Mouse (Mus musculus): Measurements from ENCODE around the gene Zfp580. TPM values are rescaled to one million over a fixed set of nuclear protein-coding genes. Genes with fewer than 3 reads are reported as not detected.

Gene Zfp580
- polyA plus RNA-seq, 1 experiment from 2014 or later, result 18.7 TPM

- WGBS, result 88% methylated on average over 15 of the region's 15 CpGs
- Histone ChIP-seq H3K4me3 (no peak overlapping the region), H3K27me3 (replicated peaks) (no peaks in the 10 kb centered on the region), H3K36me3 (peaks cover 94% of the 10 kb centered on the region), H3K4me1 (peaks cover 19% of the 10 kb centered on the region), H3K27ac (replicated peaks) (no peak overlapping the region), H3K4me2 (no peak overlapping the region), H3K9ac (no peak overlapping the region), H3K9me3 (no peaks in the 10 kb centered on the region)
- no peak for ATAC-seq (ENCODE audit: extremely low read depth, insufficient number of reproducible peaks, low FRiP score, low TSS enrichment)
Observed at GRCm38 (mm10) chr7:5089853-5090252, 38.5 kb downstream of the Zfp580 start.

- 0 out of 2 replicates have a peak, but pooled peaks cover 7% of the 10 kb centered on the region for H3K4me1 ChIP-seq
- peaks cover 94% of the 10 kb centered on the region for H3K36me3 ChIP-seq
- no peak for ATAC-seq (ENCODE audit: extremely low read depth, insufficient number of reproducible peaks, low FRiP score, low TSS enrichment)
- H3K4me2 ChIP-seq, result no peak overlapping the region
- H3K4me3 ChIP-seq, result no peak overlapping the region
- WGBS, result 85% methylated on average over 15 of the region's 15 CpGs
- H3K27ac ChIP-seq (replicated peaks), result no peak overlapping the region
- no peaks in the 10 kb centered on the region for H3K27me3 ChIP-seq (replicated peaks)
- no peaks in the 10 kb centered on the region for H3K9me3 ChIP-seq
- H3K9ac ChIP-seq, result no peak overlapping the region
Observed at GRCm38 (mm10) chr7:5091008-5091728, 39.8 kb downstream of the Zfp580 start.

- Histone ChIP-seq H3K27me3 (replicated peaks) (no peaks in the 10 kb centered on the region), H3K4me3 (no peak overlapping the region), H3K4me1 (0 out of 2 replicates have a peak, but pooled peaks cover 4% of the 10 kb centered on the region), H3K4me2 (no peak overlapping the region), H3K9ac (no peak overlapping the region), H3K27ac (replicated peaks) (no peak overlapping the region), H3K36me3 (peaks cover 97% of the 10 kb centered on the region), H3K9me3 (no peaks in the 10 kb centered on the region)
- no peak for ATAC-seq (ENCODE audit: extremely low read depth, insufficient number of reproducible peaks, low FRiP score, low TSS enrichment)
- 73% methylated on average over 6 of the region's 6 CpGs for WGBS
Observed at GRCm38 (mm10) chr7:5092381-5092780, 41.0 kb downstream of the Zfp580 start.

- peaks cover 98% of the 10 kb centered on the region for H3K36me3 ChIP-seq
- H3K27ac ChIP-seq (replicated peaks), result no peak overlapping the region
Observed at GRCm38 (mm10) chr7:5092831-5093510, 41.6 kb downstream of the Zfp580 start.

GRCm38 (mm10) chr7:5098769-5099168, 47.4 kb downstream of the Zfp580 start:
- H3K27ac ChIP-seq (replicated peaks), result no peak overlapping the region
- H3K4me1 ChIP-seq, result no peaks in the 10 kb centered on the region
- peaks cover 61% of the 10 kb centered on the region for H3K36me3 ChIP-seq
- ATAC-seq (ENCODE audit: extremely low read depth, insufficient number of reproducible peaks, low FRiP score, low TSS enrichment), result no peak
- H3K4me2 ChIP-seq, result no peak overlapping the region
- no peak overlapping the region for H3K4me3 ChIP-seq
- no peak overlapping the region for H3K9ac ChIP-seq
- H3K9me3 ChIP-seq, result no peaks in the 10 kb centered on the region
- 84% methylated on average over 5 of the region's 5 CpGs for WGBS
- H3K27me3 ChIP-seq (replicated peaks), result no peaks in the 10 kb centered on the region

More at GRCm38 (mm10) chr7:5092831-5093510, 41.6 kb downstream of the Zfp580 start:
- H3K4me3 ChIP-seq, result no peak overlapping the region
- no peak overlapping the region for H3K9ac ChIP-seq
- WGBS, result 81% methylated on average over 21 of the region's 21 CpGs
- no peak overlapping the region for H3K4me2 ChIP-seq
- no peak for ATAC-seq (ENCODE audit: extremely low read depth, insufficient number of reproducible peaks, low FRiP score, low TSS enrichment)
- no peaks in the 10 kb centered on the region for H3K27me3 ChIP-seq (replicated peaks)
- 0 out of 2 replicates have a peak, but pooled peaks cover 1% of the 10 kb centered on the region for H3K4me1 ChIP-seq
- no peaks in the 10 kb centered on the region for H3K9me3 ChIP-seq

GRCm38 (mm10) chr7:5099796-5100195, 48.5 kb downstream of the Zfp580 start:
- H3K4me3 ChIP-seq, result no peak overlapping the region
- no peaks in the 10 kb centered on the region for H3K9me3 ChIP-seq
- ATAC-seq (ENCODE audit: extremely low read depth, insufficient number of reproducible peaks, low FRiP score, low TSS enrichment), result no peak
- no peaks in the 10 kb centered on the region for H3K4me1 ChIP-seq
- H3K27me3 ChIP-seq (replicated peaks), result no peaks in the 10 kb centered on the region
- no peak overlapping the region for H3K27ac ChIP-seq (replicated peaks)
- peaks cover 51% of the 10 kb centered on the region for H3K36me3 ChIP-seq
- 76% methylated on average over 3 of the region's 3 CpGs for WGBS
- H3K4me2 ChIP-seq, result no peak overlapping the region
- no peak overlapping the region for H3K9ac ChIP-seq

- no peaks in the 10 kb centered on the region for H3K9me3 ChIP-seq
- no peak overlapping the region for H3K4me2 ChIP-seq
- no peak for ATAC-seq (ENCODE audit: extremely low read depth, insufficient number of reproducible peaks, low FRiP score, low TSS enrichment)
- no peaks in the 10 kb centered on the region for H3K27me3 ChIP-seq (replicated peaks)
- H3K4me1 ChIP-seq, result no peaks in the 10 kb centered on the region
- no peak overlapping the region for H3K27ac ChIP-seq (replicated peaks)
- H3K9ac ChIP-seq, result no peak overlapping the region
- WGBS, result 79% methylated on average over 10 of the region's 10 CpGs
- H3K36me3 ChIP-seq, result peaks cover 37% of the 10 kb centered on the region
- H3K4me3 ChIP-seq, result no peak overlapping the region
Observed at GRCm38 (mm10) chr7:5101066-5101663, 49.8 kb downstream of the Zfp580 start.

GRCm38 (mm10) chr7:5102564-5102963, 51.2 kb downstream of the Zfp580 start:
- no peaks in the 10 kb centered on the region for H3K9me3 ChIP-seq
- H3K9ac ChIP-seq, result no peak overlapping the region
- ATAC-seq (ENCODE audit: extremely low read depth, insufficient number of reproducible peaks, low FRiP score, low TSS enrichment), result no peak
- no peak overlapping the region for H3K4me2 ChIP-seq
- no peaks in the 10 kb centered on the region for H3K27me3 ChIP-seq (replicated peaks)
- H3K27ac ChIP-seq (replicated peaks), result no peak overlapping the region
- peaks cover 23% of the 10 kb centered on the region for H3K36me3 ChIP-seq
- no peak overlapping the region for H3K4me3 ChIP-seq
- H3K4me1 ChIP-seq, result no peaks in the 10 kb centered on the region
- 82% methylated on average over 2 of the region's 2 CpGs for WGBS

Other genes with a start within 250 kb of the Zfp580 start
- 327 and 359 TPM in 2 replicates for gene Ube2s, start 238.9 kb upstream of the Zfp580 start, polyA plus RNA-seq (2015; fragmentation: Nextera tagmentation; extraction: Ambion mirVana)
- 0.04 TPM in 2 replicates for gene Shisa7, start 206.8 kb upstream of the Zfp580 start, polyA plus RNA-seq (2015; fragmentation: Nextera tagmentation; extraction: Ambion mirVana)
- gene Isoc2b, start 181.3 kb upstream of the Zfp580 start, polyA plus RNA-seq (2015; fragmentation: Nextera tagmentation; extraction: Ambion mirVana), result 3.7 and 3.8 TPM in 2 replicates
- 1.4 TPM in 2 replicates for gene Isoc2a, start 174.4 kb upstream of the Zfp580 start, polyA plus RNA-seq (2015; fragmentation: Nextera tagmentation; extraction: Ambion mirVana)
- gene Gm36210, start 145.0 kb upstream of the Zfp580 start, polyA plus RNA-seq (2015; fragmentation: Nextera tagmentation; extraction: Ambion mirVana), result 0.27 TPM in 1 of 2 replicates, not detected in the other
- 2.4 and 2.9 TPM in 2 replicates for gene Zfp628, start 136.3 kb upstream of the Zfp580 start, polyA plus RNA-seq (2015; fragmentation: Nextera tagmentation; extraction: Ambion mirVana)
- 4.2 and 5.8 TPM in 2 replicates for gene Nat14, start 129.5 kb upstream of the Zfp580 start, polyA plus RNA-seq (2015; fragmentation: Nextera tagmentation; extraction: Ambion mirVana)
- 1.5 and 2.0 TPM in 2 replicates for gene Ssc5d, start 125.8 kb upstream of the Zfp580 start, polyA plus RNA-seq (2015; fragmentation: Nextera tagmentation; extraction: Ambion mirVana)
- 4.0 and 5.8 TPM in 2 replicates for gene Sbk2, start 87.1 kb upstream of the Zfp580 start, polyA plus RNA-seq (2015; fragmentation: Nextera tagmentation; extraction: Ambion mirVana)
- gene Sbk3, start 80.4 kb upstream of the Zfp580 start, polyA plus RNA-seq (2015; fragmentation: Nextera tagmentation; extraction: Ambion mirVana), result 0.12 and 0.55 TPM in 2 replicates
- 20.8 and 25.7 TPM in 2 replicates for gene Zfp579, start 55.4 kb upstream of the Zfp580 start, polyA plus RNA-seq (2015; fragmentation: Nextera tagmentation; extraction: Ambion mirVana)
- gene Zfp524, start 37.1 kb upstream of the Zfp580 start, polyA plus RNA-seq (2015; fragmentation: Nextera tagmentation; extraction: Ambion mirVana), result 10.7 and 12.3 TPM in 2 replicates
- 25.6 and 28.4 TPM in 2 replicates for gene Fiz1, start 36.8 kb upstream of the Zfp580 start, polyA plus RNA-seq (2015; fragmentation: Nextera tagmentation; extraction: Ambion mirVana)
- not detected in 2 replicates for gene Gm44973, start 36.0 kb upstream of the Zfp580 start, polyA plus RNA-seq (2015; fragmentation: Nextera tagmentation; extraction: Ambion mirVana)
- gene Zfp865, start 31.2 kb upstream of the Zfp580 start, polyA plus RNA-seq (2015; fragmentation: Nextera tagmentation; extraction: Ambion mirVana), result 3.8 and 4.4 TPM in 2 replicates
- 2.1 and 4.2 TPM in 2 replicates for gene Ccdc106, start 31.0 kb upstream of the Zfp580 start, polyA plus RNA-seq (2015; fragmentation: Nextera tagmentation; extraction: Ambion mirVana)
- gene 4632433K11Rik, start 17.4 kb upstream of the Zfp580 start, polyA plus RNA-seq (2015; fragmentation: Nextera tagmentation; extraction: Ambion mirVana), result not detected in 2 replicates
- 5.4 and 5.7 TPM in 2 replicates for gene Zfp784, start 13.1 kb upstream of the Zfp580 start, polyA plus RNA-seq (2015; fragmentation: Nextera tagmentation; extraction: Ambion mirVana)
- 69.8 and 77.4 TPM in 2 replicates for gene U2af2, start 10.6 kb downstream of the Zfp580 start, polyA plus RNA-seq (2015; fragmentation: Nextera tagmentation; extraction: Ambion mirVana)
- gene Epn1, start 28.7 kb downstream of the Zfp580 start, polyA plus RNA-seq (2015; fragmentation: Nextera tagmentation; extraction: Ambion mirVana), result 50.2 and 51.4 TPM in 2 replicates
- 0.11 TPM in 1 of 2 replicates, not detected in the other for gene Rfpl4, start 65.4 kb downstream of the Zfp580 start, polyA plus RNA-seq (2015; fragmentation: Nextera tagmentation; extraction: Ambion mirVana)
- 1.6 and 1.8 TPM in 2 replicates for gene Rasl2-9, start 74.4 kb downstream of the Zfp580 start, polyA plus RNA-seq (2015; fragmentation: Nextera tagmentation; extraction: Ambion mirVana)
- gene Vmn1r55, start 98.1 kb downstream of the Zfp580 start, polyA plus RNA-seq (2015; fragmentation: Nextera tagmentation; extraction: Ambion mirVana), result 0.03 and 0.05 TPM in 2 replicates
- gene Vmn1r56, start 145.2 kb downstream of the Zfp580 start, polyA plus RNA-seq (2015; fragmentation: Nextera tagmentation; extraction: Ambion mirVana), result not detected in 2 replicates
- not detected in 2 replicates for gene Vmn1r57, start 167.0 kb downstream of the Zfp580 start, polyA plus RNA-seq (2015; fragmentation: Nextera tagmentation; extraction: Ambion mirVana)